Mouse (Mus musculus) MEL (cell line): ENCODE data around the gene Dpf3. TPM values are rescaled to one million over a fixed set of nuclear protein-coding genes. Genes with fewer than 3 reads are reported as not detected.

ENCODE experiments used
- DNase-seq: peaks from one replicate; pipeline ENCODE4 v3.0.0; 2011; ENCODE audit warnings: low read depth, low spot score
- H3K27ac ChIP-seq: 2 replicates; pipeline ENCODE4 v1.5.1; 2012; ENCODE audit warnings: low read depth, mild to moderate bottlenecking, control low read depth, low read length, moderate library complexity; ENCODE audit not compliant: control insufficient read depth
- H3K27me3 ChIP-seq, 2 experiments: fragments of 150-350 bp in 1 of 2; sonication (generic) in 1 of 2; 2 replicates each; pipeline ENCODE4 v1.6.1; 2012; ENCODE audit warnings: low read length in 2 of 2, mild to moderate bottlenecking in 2 of 2, improper control_type of control experiment in 1 of 2, moderate library complexity in 1 of 2; ENCODE audit not compliant: insufficient read depth in 2 of 2, control insufficient read depth in 1 of 2
- H3K36me3 ChIP-seq, 2 experiments: 2 replicates each; pipeline ENCODE4 v1.6.1; 2012 to 2014; ENCODE audit warnings: low read length in 2 of 2, improper control_type of control experiment in 1 of 2, inconsistent platforms in 1 of 2, mild to moderate bottlenecking in 1 of 2; ENCODE audit not compliant: insufficient read depth in 2 of 2, control insufficient read depth in 1 of 2
- H3K4me1 ChIP-seq, 2 experiments: fragments of 150-350 bp in 1 of 2; sonication (generic) in 1 of 2; 2 replicates each; pipeline ENCODE4 v1.6.1; 2012; ENCODE audit warnings: low read length in 2 of 2, improper control_type of control experiment in 1 of 2, mild to moderate bottlenecking in 1 of 2; ENCODE audit not compliant: insufficient read depth in 2 of 2, control insufficient read depth in 1 of 2
- H3K4me3 ChIP-seq, 2 experiments: fragments of 150-350 bp in 1 of 2; sonication (generic) in 1 of 2; 2 replicates each; pipeline ENCODE4 v1.5.1; 2012; ENCODE audit warnings: low read depth in 2 of 2, low read length in 2 of 2, mild to moderate bottlenecking in 2 of 2, moderate library complexity in 2 of 2, control low read depth in 1 of 2, improper control_type of control experiment in 1 of 2; ENCODE audit not compliant: control insufficient read depth in 1 of 2, insufficient read depth in 1 of 2
- H3K79me2 ChIP-seq: 2 replicates; pipeline ENCODE4 v1.6.1; 2012; ENCODE audit warnings: mild to moderate bottlenecking, low read length, moderate library complexity; ENCODE audit not compliant: control insufficient read depth, poor library complexity, insufficient read depth
- H3K9ac ChIP-seq: 2 replicates; pipeline ENCODE4 v1.6.1; 2012; ENCODE audit warnings: low read depth, mild to moderate bottlenecking, control low read depth, low read length, moderate library complexity; ENCODE audit not compliant: control insufficient read depth, poor library complexity, severe bottlenecking
- H3K9me3 ChIP-seq: fragments of 150-350 bp; sonication (generic); replicated peaks from 2 replicates; pipeline ENCODE4 v1.6.1; 2012; ENCODE audit warnings: mild to moderate bottlenecking, low read length, improper control_type of control experiment, moderate library complexity; ENCODE audit not compliant: insufficient read depth
- CHD1 ChIP-seq: IDR thresholded peaks from 2 replicates; pipeline ENCODE4 v1.6.1; 2012; ENCODE audit warnings: low read depth, mild to moderate bottlenecking, inconsistent platforms, low read length, improper control_type of control experiment
- CHD2 ChIP-seq: IDR thresholded peaks from 2 replicates; pipeline ENCODE4 v1.6.1; 2011; ENCODE audit warnings: low read length, improper control_type of control experiment
- CTCF ChIP-seq, 3 experiments: IDR thresholded peaks in 2 of 3; conservative IDR thresholded peaks in 1 of 3; 2 replicates each; pipeline ENCODE4 v1.5.1; 2011 to 2012; ENCODE audit warnings: low read length in 3 of 3, low read depth in 2 of 3, mild to moderate bottlenecking in 2 of 3, improper control_type of control experiment in 1 of 3, inconsistent platforms in 1 of 3, mixed read lengths in 1 of 3, moderate library complexity in 1 of 3; ENCODE audit not compliant: control insufficient read depth in 1 of 3, insufficient read depth in 1 of 3, poor library complexity in 1 of 3, severe bottlenecking in 1 of 3
- ELF1 ChIP-seq: IDR thresholded peaks from 2 replicates; pipeline ENCODE4 v1.6.1; 2014; ENCODE audit warnings: low read depth, mild to moderate bottlenecking, inconsistent platforms, low read length, improper control_type of control experiment, moderate library complexity
- EP300 ChIP-seq, 2 experiments: IDR thresholded peaks; 2 replicates each; pipeline ENCODE4 v1.6.1; 2011; ENCODE audit warnings: improper control_type of control experiment in 2 of 2, low read length in 2 of 2, low read depth in 1 of 2, mild to moderate bottlenecking in 1 of 2
- ETS1 ChIP-seq: IDR thresholded peaks from 2 replicates; pipeline ENCODE4 v1.6.1; 2012; ENCODE audit warnings: low read depth, mild to moderate bottlenecking, inconsistent platforms, low read length, improper control_type of control experiment, moderate library complexity
- HCFC1 ChIP-seq: IDR thresholded peaks from 2 replicates; pipeline ENCODE4 v1.6.1; 2012; ENCODE audit warnings: low read depth, mild to moderate bottlenecking, inconsistent platforms, low read length, improper control_type of control experiment, moderate library complexity
- JUND ChIP-seq: IDR thresholded peaks from 2 replicates; pipeline ENCODE4 v1.6.1; 2011; ENCODE audit warnings: low read depth, mild to moderate bottlenecking, improper control_type of control experiment, low read length
- KAT2A ChIP-seq: conservative IDR thresholded peaks from 2 replicates; pipeline ENCODE4 v1.6.1; 2012; ENCODE audit warnings: low read depth, low read length, improper control_type of control experiment, inconsistent platforms
- MAFK ChIP-seq: IDR thresholded peaks from 2 replicates; pipeline ENCODE4 v1.6.1; 2011; ENCODE audit warnings: low read depth, mild to moderate bottlenecking, low read length, improper control_type of control experiment, borderline replicate concordance
- MAZ ChIP-seq: IDR thresholded peaks from 2 replicates; pipeline ENCODE4 v1.6.1; 2012; ENCODE audit warnings: low read depth, mild to moderate bottlenecking, inconsistent platforms, low read length, improper control_type of control experiment
- MEF2A ChIP-seq: IDR thresholded peaks from 2 replicates; pipeline ENCODE4 v1.6.1; 2014; ENCODE audit warnings: low read depth, mild to moderate bottlenecking, inconsistent platforms, low read length, improper control_type of control experiment; ENCODE audit not compliant: poor library complexity, insufficient replicate concordance, severe bottlenecking; ENCODE audit errors: extremely low read depth
- MYB ChIP-seq: IDR thresholded peaks from 2 replicates; pipeline ENCODE4 v1.6.1; 2011; ENCODE audit warnings: mild to moderate bottlenecking, low read depth, low read length, improper control_type of control experiment
- MYC ChIP-seq: IDR thresholded peaks from 2 replicates; pipeline ENCODE4 v1.6.1; 2011; ENCODE audit warnings: low read depth, mild to moderate bottlenecking, low read length, improper control_type of control experiment, moderate library complexity
- NELFE ChIP-seq: IDR thresholded peaks from 2 replicates; pipeline ENCODE4 v1.6.1; 2011; ENCODE audit warnings: low read depth, low read length, improper control_type of control experiment
- NRF1 ChIP-seq: IDR thresholded peaks from 2 replicates; pipeline ENCODE4 v1.6.1; 2014; ENCODE audit warnings: low read depth, mild to moderate bottlenecking, inconsistent platforms, low read length, improper control_type of control experiment, moderate library complexity; ENCODE audit not compliant: poor library complexity, insufficient read depth, severe bottlenecking
- POLR2A ChIP-seq, 2 experiments: IDR thresholded peaks; 2 replicates each; pipeline ENCODE4 v1.6.1; 2011 to 2012; ENCODE audit warnings: low read length in 2 of 2, mild to moderate bottlenecking in 2 of 2, control low read depth in 1 of 2, improper control_type of control experiment in 1 of 2, low read depth in 1 of 2, moderate library complexity in 1 of 2; ENCODE audit not compliant: control insufficient read depth in 1 of 2, insufficient read depth in 1 of 2, poor library complexity in 1 of 2
- RAD21 ChIP-seq: IDR thresholded peaks from 2 replicates; pipeline ENCODE4 v1.6.1; 2011; ENCODE audit warnings: mild to moderate bottlenecking, low read depth, low read length, improper control_type of control experiment
- RCOR1 ChIP-seq: IDR thresholded peaks from 2 replicates; pipeline ENCODE4 v1.6.1; 2012; ENCODE audit warnings: low read depth, mild to moderate bottlenecking, inconsistent platforms, low read length, improper control_type of control experiment
- ZC3H11A ChIP-seq: IDR thresholded peaks from 2 replicates; pipeline ENCODE4 v1.6.1; 2012; ENCODE audit warnings: low read depth, mild to moderate bottlenecking, inconsistent platforms, low read length, improper control_type of control experiment
- ZKSCAN1 ChIP-seq: IDR thresholded peaks from 2 replicates; pipeline ENCODE4 v1.6.1; 2012; ENCODE audit warnings: low read depth, mild to moderate bottlenecking, inconsistent platforms, low read length, improper control_type of control experiment, moderate library complexity
- polyA plus RNA-seq, 2 experiments: library from polyadenylated mRNA; stranded (reverse) in 1 of 2; unstranded in 1 of 2; fragments of >175 nt in 1 of 2; fragments of >200 nt in 1 of 2; gene quantifications; 2 replicates each; pipeline versions ENCODE4 v1.2.1 to v1.2.4; 2012; ENCODE audit warnings: low replicate concordance in 2 of 2, low read depth in 1 of 2; ENCODE audit not compliant: insufficient read length in 2 of 2, insufficient read depth in 1 of 2, missing spikeins in 1 of 2
- total RNA-seq: library from RNA; depleted of rRNA; stranded (reverse); fragments of 300-350 nt; gene quantifications from 2 replicates; pipeline ENCODE4 v1.2.3, GENCODE M21; 2012

Dpf3 gene
- total and polyA plus RNA-seq, 3 experiments = 4.2 to 6.8 TPM; not detected in 1

DNA sequence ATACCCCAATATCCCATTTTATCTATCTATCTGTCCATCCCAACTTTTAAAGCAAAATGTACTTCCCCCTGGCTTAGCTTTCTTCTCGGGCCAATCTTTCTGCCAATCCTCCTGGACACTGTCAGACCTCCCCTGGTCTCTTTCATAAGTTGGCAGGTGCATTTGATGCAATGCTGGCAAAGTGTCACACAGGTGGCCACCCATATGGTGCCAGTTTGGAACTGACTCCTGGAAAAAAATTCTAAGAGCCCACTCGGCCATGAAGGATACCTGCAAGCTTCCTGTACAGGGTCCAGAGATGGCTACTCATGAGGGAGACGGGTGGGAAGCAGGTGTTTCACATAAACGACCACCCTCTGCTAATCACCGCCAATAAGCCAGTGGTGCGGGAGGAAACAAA is 307.0 kb downstream of the Dpf3 start:
- H3K9me3 ChIP-seq = no peaks in the 10 kb centered on the region
- no peak overlapping the region for H3K4me3 ChIP-seq
- H3K79me2 ChIP-seq = no peaks in the 10 kb centered on the region
- H3K27ac ChIP-seq = no peak overlapping the region
- H3K4me1 ChIP-seq = no peaks in the 10 kb centered on the region; a peak in 1 of 4 replicates
- peaks cover 24% of the 10 kb centered on the region in 2 experiments for H3K27me3 ChIP-seq
- no peaks in the 10 kb centered on the region for H3K36me3 ChIP-seq
- no peak overlapping the region for H3K9ac ChIP-seq
- no peak for TF ChIP-seq KAT2A
- TF ChIP-seq ETS1 = no peak
- TF ChIP-seq CHD2 = no peak
- no peak for TF ChIP-seq CTCF (IDR thresholded peaks at IDR 0.05 in 2 of 3, conservative IDR thresholded peaks at IDR 0.05 in 1 of 3; ENCODE audit: control insufficient read depth in 1 of 3, insufficient read depth in 1 of 3, low read depth in 2 of 3, low read length in 3 of 3, poor library complexity in 1 of 3, severe bottlenecking in 1 of 3)
- no peak for TF ChIP-seq RCOR1
- no peak for TF ChIP-seq NRF1
- TF ChIP-seq MYB = no peak
- no peak for TF ChIP-seq MAFK
- no peak for TF ChIP-seq MYC
- TF ChIP-seq JUND = no peak
- no peak for TF ChIP-seq HCFC1
- no peak for TF ChIP-seq MAZ
- TF ChIP-seq POLR2A (IDR thresholded peaks at IDR 0.05; ENCODE audit: control insufficient read depth in 1 of 2, insufficient read depth in 1 of 2, low read depth in 1 of 2, low read length in 2 of 2, poor library complexity in 1 of 2) = no peak
- no peak for TF ChIP-seq NELFE
- TF ChIP-seq CHD1 = no peak
- no peak for TF ChIP-seq MEF2A
- TF ChIP-seq RAD21 = no peak
- no peak for TF ChIP-seq ZC3H11A
- no peak for DNase-seq

DNA sequence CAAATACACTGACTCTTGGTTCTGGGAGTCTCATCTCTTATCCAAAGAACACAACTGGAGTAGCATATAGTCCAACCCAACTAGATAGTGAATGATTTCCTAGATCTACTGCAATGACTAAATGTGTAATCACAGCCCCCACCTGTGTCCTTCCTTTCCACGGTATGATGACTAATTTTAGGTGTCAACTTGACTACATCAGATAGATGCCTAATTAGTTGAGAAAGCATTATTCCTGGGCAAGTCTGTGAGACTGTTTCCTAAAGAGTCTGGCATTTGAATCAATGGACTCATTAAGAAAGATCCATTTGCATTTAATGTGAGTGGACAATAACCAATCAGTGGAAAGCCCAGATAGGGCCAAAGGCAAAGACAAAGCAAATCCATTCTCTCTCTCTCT is 307.7 kb downstream of the Dpf3 start:
- H3K9me3 ChIP-seq = no peaks in the 10 kb centered on the region
- H3K9ac ChIP-seq = no peak overlapping the region
- no peaks in the 10 kb centered on the region for H3K36me3 ChIP-seq
- H3K4me1 ChIP-seq = no peaks in the 10 kb centered on the region; a peak in 1 of 4 replicates
- TF ChIP-seq ZKSCAN1 (no peak), EP300 (IDR thresholded peaks at IDR 0.05; ENCODE audit: low read depth in 1 of 2, low read length in 2 of 2) (no peak), ELF1 (no peak), ZC3H11A (no peak), KAT2A (no peak)
- no peak overlapping the region for H3K4me3 ChIP-seq
- DNase-seq = no peak
- peaks cover 24 to 26% of the 10 kb centered on the region in 2 experiments for H3K27me3 ChIP-seq
- H3K27ac ChIP-seq = no peak overlapping the region
- no peaks in the 10 kb centered on the region for H3K79me2 ChIP-seq
